Mouse (Mus musculus): ENCODE measurements around the gene Tysnd1.

- TF ChIP-seq EP300 (IDR thresholded peaks at IDR 0.05) (no peak), CTCF (IDR thresholded peaks at IDR 0.05) (no peak)
Observed at GRCm38 (mm10) chr10:61665651-61666050, 29.7 kb upstream of the Tysnd1 start.
